24 mouse cellular contexts compared by ENCODE assay signal in genomic region chr7:45689099-45689498, GRCm38 (mm10). TPM values are rescaled to one million over a fixed set of nuclear protein-coding genes. Genes with fewer than 3 reads are reported as not detected.
DNase-seq lines count a peak whose midpoint lies in the region; ATAC-seq and TF ChIP-seq lines count a peak whose summit lies in the region.
"Had no signal": no experiment of that assay in that cellular context is flagged by ENCODE, and none has a peak within 500 bp of the region (broad histone marks: within the 10 kb centered on the region; RNA-seq: fewer than 3 reads in every experiment).

No protein-coding gene starts in this region.

- no peak for TF ChIP-seq POLR2A in heart, adult 2 months (IDR thresholded peaks at IDR 0.05; ENCODE audit: insufficient read depth, low read depth, low read length)
- no peak for TF ChIP-seq POLR2A in testis, adult 2 months (IDR thresholded peaks at IDR 0.05; ENCODE audit: control insufficient read depth, low read depth, low read length)
- no peak for TF ChIP-seq POLR2A in cerebellum, adult 2 months (IDR thresholded peaks at IDR 0.05; ENCODE audit: borderline replicate concordance, insufficient read depth, low read length)

- H3K79me2 ChIP-seq in heart, adult 2 months (replicated peaks; ENCODE audit: control insufficient read depth, insufficient read depth, low read length): no peaks in the 10 kb centered on the region

- H3K4me1 ChIP-seq in heart, embryonic 14.5 days (ENCODE audit: control insufficient read depth in 2 of 2, insufficient read depth in 2 of 2, low read length in 2 of 2): peaks cover 16 to 20% of the 10 kb centered on the region in 2 experiments
- H3K4me1 ChIP-seq in heart, adult 2 months (ENCODE audit: control insufficient read depth, insufficient read depth, low read length): peaks cover 1% of the 10 kb centered on the region; the same call in 1 of the 2 replicates
- H3K4me1 ChIP-seq in testis, adult 2 months (ENCODE audit: control insufficient read depth, insufficient read depth, low read length): peaks cover 6% of the 10 kb centered on the region
- no peaks in the 10 kb centered on the region for H3K4me1 ChIP-seq in cerebellum, adult 2 months (ENCODE audit: control insufficient read depth, insufficient read depth, low read length)
- H3K4me1 ChIP-seq: midbrain, embryonic 15.5 days had no signal

- no peak for TF ChIP-seq CTCF in heart, adult 2 months (IDR thresholded peaks at IDR 0.05)
- no peak for TF ChIP-seq CTCF in testis, adult 2 months (IDR thresholded peaks at IDR 0.05; ENCODE audit: control insufficient read depth, insufficient read depth, insufficient replicate concordance, low read depth, low read length)
- TF ChIP-seq CTCF in cerebellum, adult 2 months (IDR thresholded peaks at IDR 0.05; ENCODE audit: borderline replicate concordance, insufficient read depth, low read depth, low read length): no peak

- no peak overlapping the region for H3K4me3 ChIP-seq in heart, embryonic 14.5 days (ENCODE audit: control insufficient read depth in 1 of 2, insufficient read depth in 1 of 2, low read depth in 1 of 2, low read length in 2 of 2)
- H3K4me3 ChIP-seq in heart, adult 2 months: no peak overlapping the region
- H3K4me3 ChIP-seq in testis, adult 2 months (ENCODE audit: control insufficient read depth, low read depth, low read length): peak overlapping the region; percentile 2; the same call in 1 of the 2 replicates
- H3K4me3 ChIP-seq in cerebellum, adult 2 months (replicated peaks; ENCODE audit: insufficient read depth, low read depth, low read length): no peak overlapping the region
- H3K4me3 ChIP-seq: forebrain, embryonic 10.5 days; heart, embryonic 15.5 days; left cerebral cortex, adult 2 months; limb, embryonic 15.5 days; midbrain, embryonic 15.5 days; neural tube, embryonic 15.5 days; stomach, embryonic 15.5 days had no signal

- no peak overlapping the region for H3K4me2 ChIP-seq in heart, embryonic 14.5 days (ENCODE audit: low read length)
- H3K4me2 ChIP-seq: heart, embryonic 15.5 days; limb, embryonic 15.5 days; lung, embryonic 14.5 days; midbrain, embryonic 15.5 days; neural tube, embryonic 15.5 days; stomach, embryonic 15.5 days had no signal

- H3K36me3 ChIP-seq in heart, embryonic 14.5 days (ENCODE audit: control insufficient read depth, insufficient read depth, low read length): no peaks in the 10 kb centered on the region
- no peaks in the 10 kb centered on the region for H3K36me3 ChIP-seq in heart, adult 2 months (ENCODE audit: control insufficient read depth, insufficient read depth, low read length)
- no peaks in the 10 kb centered on the region for H3K36me3 ChIP-seq in testis, adult 2 months (ENCODE audit: control insufficient read depth, insufficient read depth, low read length)
- H3K36me3 ChIP-seq: forebrain, embryonic 10.5 days; heart, embryonic 15.5 days; limb, embryonic 15.5 days; midbrain, embryonic 15.5 days; neural tube, embryonic 15.5 days; stomach, embryonic 15.5 days had no signal

- intact Hi-C loops in heart, adult 2 months (cut with DNase I): loop anchor here (10.0 kb wide), 1 partner anchor 134 kb away; the partner anchor contains the start of gene Hsd17b14

- ATAC-seq in heart, embryonic 14.5 days (ENCODE audit: insufficient number of reproducible peaks, insufficient read depth, low FRiP score, low read depth): no peak
- ATAC-seq in granulocyte monocyte progenitor cell, adult 5-6 weeks (replicated peaks; ENCODE audit: poor library complexity, severe bottlenecking): peak; percentile 66
- ATAC-seq: intestine, postnatal 0 days; midbrain, embryonic 15.5 days had no signal

- no peaks in the 10 kb centered on the region for H3K9me3 ChIP-seq in heart, embryonic 14.5 days (ENCODE audit: control insufficient read depth, low read length)
- H3K9me3 ChIP-seq: forebrain, embryonic 10.5 days; heart, embryonic 15.5 days; limb, embryonic 15.5 days; midbrain, embryonic 15.5 days; neural tube, embryonic 15.5 days; stomach, embryonic 15.5 days had no signal

- peak overlapping the region; percentile 3; the same call in 1 of the 2 replicates for H3K9ac ChIP-seq in heart, embryonic 14.5 days (ENCODE audit: low read length)
- H3K9ac ChIP-seq in heart, adult 2 months (ENCODE audit: low read depth, low read length): no peak overlapping the region
- H3K9ac ChIP-seq: heart, embryonic 15.5 days; limb, embryonic 15.5 days; liver, embryonic 14.5 days; lung, embryonic 14.5 days; midbrain, embryonic 15.5 days; neural tube, embryonic 15.5 days; stomach, embryonic 15.5 days had no signal

- H3K27ac ChIP-seq in heart, embryonic 14.5 days (replicated peaks in 1 of 2; ENCODE audit: control insufficient read depth in 1 of 2, insufficient read depth in 1 of 2, low read depth in 2 of 2, low read length in 2 of 2): 0 out of 4 replicates have a peak overlapping the region, but pooled peaks of 1 of the 2 experiments have one; percentile 57
- H3K27ac ChIP-seq in heart, adult 2 months: no peak overlapping the region
- H3K27ac ChIP-seq in testis, adult 2 months (ENCODE audit: control insufficient read depth, insufficient read depth, low read depth, low read length): no peak overlapping the region
- H3K27ac ChIP-seq in cerebellum, adult 2 months (ENCODE audit: insufficient read depth, low read length): no peak overlapping the region
- H3K27ac ChIP-seq: forebrain, embryonic 10.5 days; kidney, postnatal 0 days; left cerebral cortex, adult 2 months; limb, embryonic 15.5 days; liver, embryonic 14.5 days; midbrain, embryonic 15.5 days; neural tube, embryonic 15.5 days; stomach, embryonic 15.5 days had no signal

- DNase-seq in heart, adult 2 months: no peak
- no peak for DNase-seq in testis, postnatal 14 days (ENCODE audit: low spot score)
- no peak for DNase-seq in cerebellum, adult 2 months
- no peak for DNase-seq in ovary, adult 18-20 months (ENCODE audit: low spot score)
- DNase-seq: cerebellum, adult 11-12 months; cerebellum, postnatal 25 days; gastrocnemius, postnatal 36 days; lung, embryonic 14.5 days; thymus, adult 2 months; thymus, postnatal 4 days had no signal

- TF ChIP-seq EP300 in heart, adult 2 months (IDR thresholded peaks at IDR 0.05; ENCODE audit: insufficient read depth, low read depth, low read length): no peak

- H3K27me3 ChIP-seq in heart, embryonic 14.5 days (ENCODE audit: control insufficient read depth, insufficient read depth, low read length): no peaks in the 10 kb centered on the region
- no peaks in the 10 kb centered on the region for H3K27me3 ChIP-seq in heart, adult 2 months (ENCODE audit: control insufficient read depth, insufficient read depth, low read length)
- no peaks in the 10 kb centered on the region for H3K27me3 ChIP-seq in testis, adult 2 months (ENCODE audit: control insufficient read depth, insufficient read depth, low read length)
- H3K27me3 ChIP-seq in cerebellum, adult 2 months (ENCODE audit: control insufficient read depth, insufficient read depth, low read length): no peaks in the 10 kb centered on the region
- H3K27me3 ChIP-seq: limb, embryonic 15.5 days; midbrain, embryonic 15.5 days; neural tube, embryonic 15.5 days; stomach, embryonic 15.5 days had no signal

- WGBS in heart, embryonic 14.5 days: 61% methylated on average over 6 of the region's 6 CpGs
- 80% methylated on average over 6 of the region's 6 CpGs for WGBS in heart, adult 2 months
- WGBS in cerebellum, adult 2 months: 76% methylated on average over 6 of the region's 6 CpGs

RNA-seq across cellular contexts. Expression of gene Sec1, which starts 5.1 kb away (rescaled TPM):
- polyA plus RNA-seq in heart, embryonic 14.5 days (2014; fragmentation: Nextera tagmentation; extraction: Ambion mirVana): 0.28 and 0.41 TPM in 2 replicates
- under 1 TPM; 0.16 to 0.25 TPM for total RNA-seq in heart, adult 2 months (2021)
- polyA plus RNA-seq in heart, adult 2 months (2012; rRNA removed): 0.16 and 0.41 TPM in 2 replicates
- polyA plus RNA-seq in testis, adult 2 months (2012; rRNA removed): 61.0 and 71.6 TPM in 2 replicates
- not detected in 2 replicates for total RNA-seq in granulocyte monocyte progenitor cell, adult 5-6 weeks (2014; fragmentation: Nextera tagmentation)
- total RNA-seq in granulocyte monocyte progenitor cell, adult 5-6 weeks (2017): not detected in 2 replicates
- 0.29 and 0.64 TPM in 2 replicates for polyA plus RNA-seq in cerebellum, adult 2 months (2012; rRNA removed)
- total RNA-seq: megakaryocyte-erythroid progenitor cell, adult 5-6 weeks had no signal
- polyA plus RNA-seq: lung, embryonic 14.5 days had no signal

RNA-seq across cellular contexts. Expression of gene Ntn5, which starts 5.3 kb away (rescaled TPM):
- polyA plus RNA-seq in heart, embryonic 14.5 days (2014; fragmentation: Nextera tagmentation; extraction: Ambion mirVana): not detected in 2 replicates
- under 1 TPM; 0.18 to 0.26 TPM for total RNA-seq in heart, adult 2 months (2021)
- polyA plus RNA-seq in heart, adult 2 months (2012; rRNA removed): 0.47 TPM in 1 of 2 replicates, not detected in the other
- 6.5 and 10.8 TPM in 2 replicates for polyA plus RNA-seq in testis, adult 2 months (2012; rRNA removed)
- not detected in 2 replicates for total RNA-seq in granulocyte monocyte progenitor cell, adult 5-6 weeks (2014; fragmentation: Nextera tagmentation)
- total RNA-seq in granulocyte monocyte progenitor cell, adult 5-6 weeks (2017): not detected in 2 replicates
- 0.10 and 0.16 TPM in 2 replicates for polyA plus RNA-seq in cerebellum, adult 2 months (2012; rRNA removed)
- total RNA-seq: megakaryocyte-erythroid progenitor cell, adult 5-6 weeks had no signal
- polyA plus RNA-seq: heart, embryonic 15.5 days; liver, embryonic 14.5 days had no signal

RNA-seq across cellular contexts. Expression of gene Car11, which starts 10.5 kb away (rescaled TPM):
- 6.8 and 8.0 TPM in 2 replicates for polyA plus RNA-seq in heart, embryonic 14.5 days (2014; fragmentation: Nextera tagmentation; extraction: Ambion mirVana)
- total RNA-seq in heart, adult 2 months (2021): 1 to 10 TPM; 5.2 to 6.8 TPM
- polyA plus RNA-seq in heart, adult 2 months (2012; rRNA removed): 10.6 and 14.4 TPM in 2 replicates
- polyA plus RNA-seq in testis, adult 2 months (2012; rRNA removed): 2.3 and 3.3 TPM in 2 replicates
- not detected in 2 replicates for total RNA-seq in granulocyte monocyte progenitor cell, adult 5-6 weeks (2014; fragmentation: Nextera tagmentation)
- total RNA-seq in granulocyte monocyte progenitor cell, adult 5-6 weeks (2017): 0.09 TPM in 1 of 2 replicates, not detected in the other
- polyA plus RNA-seq in cerebellum, adult 2 months (2012; rRNA removed): 164 and 166 TPM in 2 replicates
- total RNA-seq: megakaryocyte-erythroid progenitor cell, adult 5-6 weeks had no signal

RNA-seq across cellular contexts. Expression of gene Dbp, which starts 15.8 kb away (rescaled TPM):
- polyA plus RNA-seq in heart, embryonic 14.5 days (2014; fragmentation: Nextera tagmentation; extraction: Ambion mirVana): 4.5 and 7.3 TPM in 2 replicates
- 100 to 1,000 TPM in 1 of 2 experiments, 1 to 10 TPM in 1; 6.4 to 134 TPM for total RNA-seq in heart, adult 2 months (2021)
- 49.3 and 93.6 TPM in 2 replicates for polyA plus RNA-seq in heart, adult 2 months (2012; rRNA removed)
- 11.2 and 12.9 TPM in 2 replicates for polyA plus RNA-seq in testis, adult 2 months (2012; rRNA removed)
- total RNA-seq in granulocyte monocyte progenitor cell, adult 5-6 weeks (2014; fragmentation: Nextera tagmentation): 1.7 and 3.1 TPM in 2 replicates
- 4.0 and 6.3 TPM in 2 replicates for total RNA-seq in granulocyte monocyte progenitor cell, adult 5-6 weeks (2017)
- polyA plus RNA-seq in cerebellum, adult 2 months (2012; rRNA removed): 222 and 239 TPM in 2 replicates

RNA-seq across cellular contexts. Expression of gene Fut2, which starts 22.9 kb away (rescaled TPM):
- polyA plus RNA-seq in heart, embryonic 14.5 days (2014; fragmentation: Nextera tagmentation; extraction: Ambion mirVana): 2.4 and 2.7 TPM in 2 replicates
- under 1 TPM; 0.50 to 0.60 TPM for total RNA-seq in heart, adult 2 months (2021)
- polyA plus RNA-seq in heart, adult 2 months (2012; rRNA removed): 1.1 and 1.9 TPM in 2 replicates
- polyA plus RNA-seq in testis, adult 2 months (2012; rRNA removed): 0.37 and 0.42 TPM in 2 replicates
- total RNA-seq in granulocyte monocyte progenitor cell, adult 5-6 weeks (2014; fragmentation: Nextera tagmentation): 0.24 TPM in 1 of 2 replicates, not detected in the other
- total RNA-seq in granulocyte monocyte progenitor cell, adult 5-6 weeks (2017): not detected in 2 replicates
- 1.4 and 1.7 TPM in 2 replicates for polyA plus RNA-seq in cerebellum, adult 2 months (2012; rRNA removed)
- total RNA-seq: megakaryocyte-erythroid progenitor cell, adult 5-6 weeks had no signal
- polyA plus RNA-seq: liver, embryonic 14.5 days had no signal

Comparison
In these comparisons a context has a peak if more than half of its experiments do, and no peak if none do; other contexts are left out.
1. RNA of gene Sec1, which starts 5.1 kb away (polyA plus RNA-seq): 61.0 to 71.6 TPM in testis, adult 2 months; 0.29 to 0.64 TPM in cerebellum, adult 2 months, 0.28 to 0.41 TPM in heart, embryonic 14.5 days and 0.16 to 0.41 TPM in heart, adult 2 months; every median in the first group is over 10 times any median in the second.
2. RNA of gene Car11, which starts 10.5 kb away (polyA plus RNA-seq): 164 to 166 TPM in cerebellum, adult 2 months; 10.6 to 14.4 TPM in heart, adult 2 months, 6.8 to 8.0 TPM in heart, embryonic 14.5 days and 2.3 to 3.3 TPM in testis, adult 2 months; every median in the first group is over 10 times any median in the second.